Mouse (Mus musculus) myocyte (in vitro differentiated cells): ENCODE data around the gene Cnr1.

Source experiments
- CEBPB ChIP-seq: IDR thresholded peaks from 2 replicates; pipeline ENCODE4 v1.6.1; 2011; ENCODE audit warnings: mild to moderate bottlenecking, moderate library complexity; ENCODE audit not compliant: poor library complexity, insufficient read depth, severe bottlenecking
- E2F4 ChIP-seq: IDR thresholded peaks from one replicate; pipeline ENCODE4 v1.6.1; 2011; ENCODE audit warnings: mild to moderate bottlenecking, control low read depth, moderate library complexity; ENCODE audit not compliant: insufficient read depth
- MAX ChIP-seq: IDR thresholded peaks from one replicate; pipeline ENCODE4 v1.6.1; 2011; ENCODE audit warnings: low read depth, mild to moderate bottlenecking, control low read depth
- POLR2A ChIP-seq: IDR thresholded peaks from one replicate; pipeline ENCODE4 v1.6.1; 2011; ENCODE audit warnings: low read depth, mild to moderate bottlenecking, control low read depth, moderate library complexity; ENCODE audit not compliant: insufficient read length
- POLR2AphosphoS2 ChIP-seq: IDR thresholded peaks from one replicate; pipeline ENCODE4 v1.6.1; 2011; ENCODE audit warnings: low read depth, control low read depth; ENCODE audit not compliant: insufficient read length
- REST ChIP-seq: IDR thresholded peaks from one replicate; pipeline ENCODE4 v1.6.1; 2011; ENCODE audit warnings: mild to moderate bottlenecking, control low read depth, moderate library complexity; ENCODE audit not compliant: insufficient read depth, insufficient read length
- TCF3 ChIP-seq: IDR thresholded peaks from one replicate; pipeline ENCODE4 v1.6.1; 2011; ENCODE audit warnings: low read depth, control low read depth; ENCODE audit not compliant: insufficient read length
- USF1 ChIP-seq: IDR thresholded peaks from one replicate; pipeline ENCODE4 v1.6.1; 2011; ENCODE audit warnings: low read depth, mild to moderate bottlenecking, control low read depth, moderate library complexity

GRCm38 (mm10) chr4:33992687-33993086 is 68.3 kb downstream of the Cnr1 start:
- TF ChIP-seq USF1, result no peak
- no peak for TF ChIP-seq POLR2A
- TF ChIP-seq REST, result no peak
- TF ChIP-seq TCF3, result no peak
- no peak for TF ChIP-seq MAX
- TF ChIP-seq CEBPB, result no peak
- no peak for TF ChIP-seq POLR2AphosphoS2
- TF ChIP-seq E2F4, result no peak
